Mouse (Mus musculus) gastrocnemius, postnatal 25 days (tissue): ENCODE data around the gene Gm4301. TPM values are rescaled to one million over a fixed set of nuclear protein-coding genes. Genes with fewer than 3 reads are reported as not detected.
"Not testable (repeated sequence)": the region's sequence is repeated elsewhere in the genome, so short reads cannot be mapped to it uniquely, and the experiment has no call there.

Experiments used
- DNase-seq: peaks from one replicate; pipeline ENCODE4 v3.0.0; 2022
- long read RNA-seq, 2 experiments: library from polyadenylated mRNA; stranded (forward); transcript quantifications; one replicate each; pipeline ENCODE4 v2.0.0; 2021
- total RNA-seq, 2 experiments: library from RNA; stranded (reverse); gene quantifications; 1 replicate in 1 of 2; 2 replicates in 1 of 2; pipeline ENCODE4 v1.2.3; 2021

Gm4301 gene
- total RNA-seq = not detected
- long read RNA-seq, experiment 1 = 0 reads
- long read RNA-seq, experiment 2 = 0 reads

DNA sequence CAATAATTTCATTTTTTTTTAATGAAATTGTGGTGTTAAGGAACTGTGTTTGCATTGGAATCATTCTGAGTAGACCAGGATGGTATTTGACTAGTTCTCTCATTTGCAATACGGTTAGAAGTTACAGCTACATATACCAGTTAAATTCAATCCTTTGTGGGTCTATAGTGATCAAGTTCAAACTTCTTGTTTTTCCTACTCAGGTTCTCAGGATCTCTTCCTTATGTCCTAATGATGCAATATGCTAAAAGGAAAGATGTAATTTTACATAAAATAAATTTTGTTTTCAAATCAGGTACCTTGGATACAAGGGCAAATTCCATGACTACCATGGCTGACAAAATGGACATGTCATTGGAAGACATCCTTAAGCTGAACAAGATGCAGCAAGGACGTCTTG is at the start of gene Gm4301:
Gene Gm4301, plus strand, starts transcription at position 301 of the 400 bp plus-strand sequence.
- DNase-seq = not testable (repeated sequence)

DNA sequence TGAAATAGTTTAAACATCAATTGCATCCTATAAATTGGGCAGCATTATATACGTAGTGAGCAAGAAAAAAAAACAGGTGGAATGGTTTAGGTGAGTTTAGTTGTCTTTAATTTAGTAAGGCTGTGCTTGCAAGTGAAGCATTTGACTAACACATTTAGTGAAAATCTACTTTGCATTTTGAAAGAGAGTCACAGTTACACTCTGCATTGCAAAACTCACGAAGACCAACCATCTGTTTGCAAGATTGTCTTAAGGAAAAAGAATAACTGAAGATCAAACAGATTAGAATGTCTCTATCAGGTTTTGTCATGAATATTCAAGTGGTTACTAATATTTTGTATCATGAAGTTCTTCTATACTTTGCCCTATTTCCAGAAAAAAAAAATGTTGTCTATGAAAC is 39.4 kb upstream of the Gm4301 start:
- no peak for DNase-seq

DNA sequence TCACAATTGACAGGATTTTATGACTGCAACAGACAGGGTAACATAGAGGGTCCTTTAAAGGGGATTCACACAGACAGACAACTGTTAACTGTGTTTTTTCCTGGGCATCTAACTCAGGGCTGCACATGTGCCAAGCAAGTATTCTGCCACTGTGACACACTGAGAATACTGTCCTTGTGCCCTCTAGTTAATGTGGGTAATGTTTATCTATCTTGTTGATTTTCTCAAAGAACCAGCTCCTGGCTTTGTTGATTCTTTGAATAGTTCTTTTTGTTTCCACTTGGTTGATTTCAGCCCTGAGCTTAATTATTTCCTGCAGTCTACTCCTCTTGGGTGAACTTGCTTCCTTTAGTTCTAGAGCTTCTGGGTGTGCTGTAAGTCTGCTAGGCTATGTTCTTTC is 35.4 kb upstream of the Gm4301 start:
- not testable (repeated sequence) for DNase-seq

DNA sequence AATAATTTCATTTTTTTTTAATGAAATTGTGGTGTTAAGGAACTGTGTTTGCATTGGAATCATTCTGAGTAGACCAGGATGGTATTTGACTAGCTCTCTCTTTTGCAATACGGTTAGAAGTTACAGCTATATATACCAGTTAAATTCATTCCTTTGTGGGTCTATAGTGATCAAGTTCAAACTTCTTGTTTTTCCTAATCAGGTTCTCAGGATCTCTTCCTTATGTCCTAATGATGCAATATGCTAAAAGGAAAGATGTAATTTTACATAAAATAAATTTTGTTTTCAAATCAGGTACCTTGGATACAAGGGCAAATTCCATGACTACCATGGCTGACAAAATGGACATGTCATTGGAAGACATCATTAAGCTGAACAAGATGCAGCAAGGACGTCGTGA is 5.1 kb downstream of the Gm4301 start, which contains the start of gene Gm4302:
Gene Gm4302, plus strand, starts transcription at position 301 of the 400 bp plus-strand sequence.
- not testable (repeated sequence) for DNase-seq

DNA sequence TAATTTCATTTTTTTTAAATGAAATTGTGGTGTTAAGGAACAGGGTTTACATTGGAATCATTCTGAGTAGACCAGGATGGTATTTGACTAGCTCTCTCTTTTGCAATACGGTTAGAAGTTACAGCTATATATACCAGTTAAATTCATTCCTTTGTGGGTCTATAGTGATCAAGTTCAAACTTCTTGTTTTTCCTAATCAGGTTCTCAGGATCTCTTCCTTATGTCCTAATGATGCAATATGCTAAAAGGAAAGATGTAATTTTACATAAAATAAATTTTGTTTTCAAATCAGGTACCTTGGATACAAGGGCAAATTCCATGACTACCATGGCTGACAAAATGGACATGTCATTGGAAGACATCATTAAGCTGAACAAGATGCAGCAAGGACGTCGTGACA is 10.2 kb downstream of the Gm4301 start, which contains the start of gene Gm4303:
Gene Gm4303, plus strand, starts transcription at position 301 of the 400 bp plus-strand sequence.
- not testable (repeated sequence) for DNase-seq

DNA sequence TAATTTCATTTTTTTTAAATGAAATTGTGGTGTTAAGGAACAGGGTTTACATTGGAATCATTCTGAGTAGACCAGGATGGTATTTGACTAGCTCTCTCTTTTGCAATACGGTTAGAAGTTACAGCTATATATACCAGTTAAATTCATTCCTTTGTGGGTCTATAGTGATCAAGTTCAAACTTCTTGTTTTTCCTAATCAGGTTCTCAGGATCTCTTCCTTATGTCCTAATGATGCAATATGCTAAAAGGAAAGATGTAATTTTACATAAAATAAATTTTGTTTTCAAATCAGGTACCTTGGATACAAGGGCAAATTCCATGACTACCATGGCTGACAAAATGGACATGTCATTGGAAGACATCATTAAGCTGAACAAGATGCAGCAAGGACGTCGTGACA is 15.3 kb downstream of the Gm4301 start, which contains the start of gene Gm4305:
Gene Gm4305, plus strand, starts transcription at position 301 of the 400 bp plus-strand sequence.
- DNase-seq = not testable (repeated sequence)

DNA sequence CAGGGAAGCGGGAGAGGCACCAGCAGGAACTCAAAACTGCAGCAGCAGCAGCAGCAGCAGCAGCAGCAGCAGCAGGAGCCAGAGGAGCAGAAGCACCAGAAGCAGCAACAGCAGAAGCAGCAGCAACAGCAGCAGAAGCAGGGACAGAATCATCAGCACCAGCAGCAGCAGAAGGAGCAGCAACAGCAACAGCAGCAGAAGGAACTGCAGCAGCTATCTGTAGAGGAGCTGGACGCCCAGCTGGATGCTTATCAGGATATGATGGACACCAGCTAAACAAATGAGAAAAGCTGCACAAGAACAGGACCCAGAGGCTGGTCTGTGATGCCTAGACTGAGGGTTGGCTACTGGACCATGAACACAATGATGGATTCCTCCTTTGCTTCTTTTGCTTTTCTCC is 21.4 kb downstream of the Gm4301 start:
- DNase-seq = peak; percentile 7

DNA sequence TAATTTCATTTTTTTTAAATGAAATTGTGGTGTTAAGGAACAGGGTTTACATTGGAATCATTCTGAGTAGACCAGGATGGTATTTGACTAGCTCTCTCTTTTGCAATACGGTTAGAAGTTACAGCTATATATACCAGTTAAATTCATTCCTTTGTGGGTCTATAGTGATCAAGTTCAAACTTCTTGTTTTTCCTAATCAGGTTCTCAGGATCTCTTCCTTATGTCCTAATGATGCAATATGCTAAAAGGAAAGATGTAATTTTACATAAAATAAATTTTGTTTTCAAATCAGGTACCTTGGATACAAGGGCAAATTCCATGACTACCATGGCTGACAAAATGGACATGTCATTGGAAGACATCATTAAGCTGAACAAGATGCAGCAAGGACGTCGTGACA is 25.6 kb downstream of the Gm4301 start, which contains the start of gene Gm4307:
Gene Gm4307, plus strand, starts transcription at position 301 of the 400 bp plus-strand sequence.
- not testable (repeated sequence) for DNase-seq

DNA sequence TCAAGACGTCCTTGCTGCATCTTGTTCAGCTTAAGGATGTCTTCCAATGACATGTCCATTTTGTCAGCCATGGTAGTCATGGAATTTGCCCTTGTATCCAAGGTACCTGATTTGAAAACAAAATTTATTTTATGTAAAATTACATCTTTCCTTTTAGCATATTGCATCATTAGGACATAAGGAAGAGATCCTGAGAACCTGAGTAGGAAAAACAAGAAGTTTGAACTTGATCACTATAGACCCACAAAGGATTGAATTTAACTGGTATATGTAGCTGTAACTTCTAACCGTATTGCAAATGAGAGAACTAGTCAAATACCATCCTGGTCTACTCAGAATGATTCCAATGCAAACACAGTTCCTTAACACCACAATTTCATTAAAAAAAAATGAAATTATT is 47.0 kb downstream of the Gm4301 start, which contains the start of gene Gm4312:
Gene Gm4312, minus strand, starts transcription at position 101 of the 400 bp plus-strand sequence.
- DNase-seq = not testable (repeated sequence)

Other genes with a start within 250 kb of the Gm4301 start
- gene Gm4302, start 5.2 kb downstream of the Gm4301 start, total RNA-seq = not detected
- gene Gm4303, start 10.3 kb downstream of the Gm4301 start, total RNA-seq = not detected
- not detected for gene Gm4305, start 15.4 kb downstream of the Gm4301 start, total RNA-seq
- gene Gm4307, start 25.7 kb downstream of the Gm4301 start, total RNA-seq = not detected
- gene Gm4312, start 46.9 kb downstream of the Gm4301 start, total RNA-seq = not detected
- 10 to 100 TPM in 1 of 2 experiments, 1 to 10 TPM in 1; 6.7 to 10.4 TPM for gene Tmtc3, start 151.7 kb downstream of the Gm4301 start, total RNA-seq
- 1 to 10 TPM; 2.0 to 2.9 TPM for gene Cep290, start 151.9 kb downstream of the Gm4301 start, total RNA-seq